Mouse (Mus musculus) intestine, postnatal 0 days (tissue): ENCODE measurements around the gene Pak4. TPM values are rescaled to one million over a fixed set of nuclear protein-coding genes. Genes with fewer than 3 reads are reported as not detected.

Source experiments
- ATAC-seq: fragments of 200-750 bp; cut with Nextera tagmentation; 2 replicates; pipeline ENCODE4 v1.8.0; 2017; ENCODE audit warnings: mild to moderate bottlenecking, moderate TSS enrichment, moderate library complexity
- H3K27ac ChIP-seq: fragments of 300-500 bp; sonication (generic); 2 replicates; pipeline ENCODE4 v1.5.1; 2014; ENCODE audit warnings: mild to moderate bottlenecking, low read depth, low read length, moderate library complexity
- H3K27me3 ChIP-seq: fragments of 300-500 bp; sonication (generic); replicated peaks from 2 replicates; pipeline ENCODE4 v1.6.1; 2014; ENCODE audit warnings: low read length, mixed read lengths; ENCODE audit not compliant: control insufficient read depth, insufficient read depth
- H3K36me3 ChIP-seq: fragments of 300-500 bp; sonication (generic); 2 replicates; pipeline ENCODE4 v1.6.1; 2014; ENCODE audit warnings: mild to moderate bottlenecking, moderate library complexity; ENCODE audit not compliant: control insufficient read depth, insufficient read depth
- H3K4me1 ChIP-seq: fragments of 300-500 bp; sonication (generic); replicated peaks from 2 replicates; pipeline ENCODE4 v1.6.1; 2014; ENCODE audit warnings: antibody characterized with exemption, low read length, mixed read lengths; ENCODE audit not compliant: control insufficient read depth, insufficient read depth
- H3K4me2 ChIP-seq: fragments of 300-500 bp; sonication (generic); replicated peaks from 2 replicates; pipeline ENCODE4 v1.6.1; 2014; ENCODE audit warnings: low read depth, mild to moderate bottlenecking, moderate library complexity
- H3K4me3 ChIP-seq: fragments of 300-500 bp; sonication (generic); 2 replicates; pipeline ENCODE4 v1.5.1; 2014; ENCODE audit warnings: low read depth, low read length
- H3K9ac ChIP-seq: fragments of 300-500 bp; sonication (generic); 2 replicates; pipeline ENCODE4 v1.6.1; 2014; ENCODE audit warnings: mild to moderate bottlenecking, low read depth, low read length
- H3K9me3 ChIP-seq: fragments of 300-500 bp; sonication (generic); 2 replicates; pipeline ENCODE4 v1.6.1; 2016; ENCODE audit warnings: mixed run types; ENCODE audit not compliant: control insufficient read depth
- CTCF ChIP-seq: sonication (generic); IDR thresholded peaks from 2 replicates; pipeline ENCODE4 v1.5.1; 2016; ENCODE audit warnings: low read depth, mild to moderate bottlenecking, control low read depth, antibody characterized with exemption, moderate library complexity
- WGBS: fragments of 180-500 bp; shearing (Covaris S2); extraction: QIAGEN DNeasy Blood & Tissue Kit; methylation state at CpG from one replicate; pipeline ENCODE4 v1.1.7; 2014; 5-methylcytosine and 5-hydroxymethylcytosine counted together
- polyA plus RNA-seq: library from polyadenylated mRNA; unstranded; fragments of >200 nt; fragmentation: Nextera tagmentation; extraction: Ambion mirVana; gene quantifications from 2 replicates; pipeline ENCODE4 v1.2.1, GENCODE M21; 2015

Pak4 gene
- polyA plus RNA-seq, 1 experiment from 2014 or later, result 17.2 TPM

DNA sequence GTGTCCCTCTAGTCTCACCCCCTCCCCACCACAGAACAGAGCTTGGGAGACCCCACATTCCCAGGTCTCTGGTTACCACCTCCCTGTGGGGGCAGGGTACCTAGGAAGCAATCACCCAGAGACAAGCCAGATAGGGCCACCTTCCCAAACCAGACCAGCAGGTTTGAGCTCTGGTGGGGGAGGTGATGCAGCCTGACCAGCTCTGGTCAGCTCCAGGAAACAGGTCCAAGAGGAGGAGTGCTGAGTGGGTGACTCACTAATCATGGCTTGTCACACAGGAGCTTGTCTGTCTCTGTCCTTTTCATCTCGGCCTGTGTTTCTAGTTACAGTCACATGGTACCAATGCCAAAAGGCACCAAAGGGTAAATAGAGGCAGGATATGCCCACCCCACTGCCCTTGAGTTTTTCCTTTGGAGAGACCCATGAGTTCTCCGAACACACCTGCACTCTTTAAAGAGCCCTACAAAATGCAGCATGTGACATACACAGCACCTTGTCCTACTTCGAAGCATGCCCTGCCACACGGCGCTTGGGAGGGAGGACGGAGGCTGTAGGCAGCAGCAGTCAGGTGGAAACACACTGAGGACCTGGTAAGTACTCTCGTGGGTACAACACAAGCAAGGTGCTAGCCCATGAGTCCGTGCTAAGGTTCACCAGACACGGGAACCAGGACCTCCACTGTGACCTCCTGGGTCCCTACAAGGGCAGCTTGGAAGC is 20.0 kb downstream of the Pak4 start:
- Histone ChIP-seq H3K9me3 (no peaks in the 10 kb centered on the region), H3K27ac (peak overlapping the region; percentile 54; the same call in 1 of the 2 replicates), H3K27me3 (no peaks in the 10 kb centered on the region), H3K9ac (no peak overlapping the region), H3K4me1 (peaks cover 34% of the 10 kb centered on the region), H3K36me3 (0 out of 2 replicates have a peak, but pooled peaks cover 5% of the 10 kb centered on the region), H3K4me3 (no peak overlapping the region), H3K4me2 (0 out of 2 replicates have a peak overlapping the region, but pooled peaks have one; percentile 9)
- no peak for TF ChIP-seq CTCF
- ATAC-seq, result peak; percentile 62
- WGBS, result 40% methylated on average over 9 of the region's 9 CpGs

DNA sequence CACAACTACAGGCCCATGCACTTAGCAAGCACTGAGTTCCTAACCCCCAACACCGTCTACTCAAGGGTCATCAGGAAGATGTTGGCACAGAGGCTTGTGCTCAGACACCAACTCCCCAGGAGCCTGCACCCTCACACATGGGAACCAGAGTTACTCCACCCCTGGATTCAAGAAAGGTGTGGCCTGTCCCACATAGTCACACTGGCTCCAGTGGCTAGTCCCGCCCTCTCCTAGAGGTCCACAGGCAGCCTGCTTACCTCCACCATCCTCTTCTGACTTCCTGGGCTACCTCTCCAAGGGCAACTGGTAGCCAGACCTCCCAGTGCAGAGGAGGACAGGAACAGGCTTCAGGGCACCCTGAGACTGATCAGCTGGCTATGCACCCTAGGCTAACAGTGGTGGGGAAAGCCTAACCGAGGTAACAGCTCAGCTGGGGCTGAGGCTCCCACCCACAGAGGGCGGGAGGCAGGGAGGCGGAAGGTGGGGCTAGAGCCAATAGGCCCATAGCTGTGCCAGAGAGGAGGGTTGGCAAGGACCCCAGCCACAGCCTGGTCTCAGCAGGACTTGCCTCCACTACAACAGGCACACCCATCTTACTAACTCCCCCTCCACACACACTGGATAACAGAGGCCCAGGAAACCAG is 21.6 kb downstream of the Pak4 start:
- H3K36me3 ChIP-seq, result 0 out of 2 replicates have a peak, but pooled peaks cover 5% of the 10 kb centered on the region

GRCm38 (mm10) chr7:28575597-28575996 is 22.4 kb downstream of the Pak4 start:
- H3K27me3 ChIP-seq, result no peaks in the 10 kb centered on the region
- WGBS, result 80% methylated on average over 11 of the region's 11 CpGs
- ATAC-seq, result no peak
- TF ChIP-seq CTCF, result no peak
- H3K36me3 ChIP-seq, result 0 out of 2 replicates have a peak, but pooled peaks cover 5% of the 10 kb centered on the region
- H3K27ac ChIP-seq, result no peak overlapping the region
- no peak overlapping the region for H3K4me3 ChIP-seq
- no peak overlapping the region for H3K4me2 ChIP-seq
- peaks cover 40% of the 10 kb centered on the region for H3K4me1 ChIP-seq
- no peak overlapping the region for H3K9ac ChIP-seq
- no peaks in the 10 kb centered on the region for H3K9me3 ChIP-seq

More for the DNA sequence above, 21.6 kb downstream of the Pak4 start:
- peaks cover 40% of the 10 kb centered on the region for H3K4me1 ChIP-seq
- H3K9ac ChIP-seq, result no peak overlapping the region
- H3K4me2 ChIP-seq, result no peak overlapping the region
- no peaks in the 10 kb centered on the region for H3K9me3 ChIP-seq
- peak; percentile 1; the same call in 1 of the 2 replicates for ATAC-seq
- no peak overlapping the region; the same call in 1 of the 2 replicates for H3K27ac ChIP-seq
- no peak overlapping the region for H3K4me3 ChIP-seq
- 65% methylated on average over 5 of the region's 5 CpGs for WGBS
- no peaks in the 10 kb centered on the region for H3K27me3 ChIP-seq
- TF ChIP-seq CTCF, result no peak

GRCm38 (mm10) chr7:28573236-28573635 is 24.7 kb downstream of the Pak4 start:
- no peak for TF ChIP-seq CTCF
- peaks cover 34% of the 10 kb centered on the region for H3K4me1 ChIP-seq
- ATAC-seq, result no peak

GRCm38 (mm10) chr7:28572689-28573088 is 25.3 kb downstream of the Pak4 start:
- no peak overlapping the region for H3K4me3 ChIP-seq
- 52% methylated on average over 5 of the region's 5 CpGs for WGBS
- 0 out of 2 replicates have a peak overlapping the region, but pooled peaks have one; percentile 30 for H3K27ac ChIP-seq
- H3K9me3 ChIP-seq, result no peaks in the 10 kb centered on the region
- peaks cover 29% of the 10 kb centered on the region for H3K4me1 ChIP-seq
- TF ChIP-seq CTCF, result no peak
- H3K27me3 ChIP-seq, result no peaks in the 10 kb centered on the region
- no peak overlapping the region for H3K9ac ChIP-seq
- no peak overlapping the region for H3K4me2 ChIP-seq
- H3K36me3 ChIP-seq, result peaks cover 17% of the 10 kb centered on the region
- ATAC-seq, result no peak

More at GRCm38 (mm10) chr7:28573236-28573635, 24.7 kb downstream of the Pak4 start:
- Histone ChIP-seq H3K36me3 (peaks cover 12% of the 10 kb centered on the region), H3K9me3 (no peaks in the 10 kb centered on the region), H3K4me3 (no peak overlapping the region), H3K27ac (peak overlapping the region; percentile 30; the same call in 1 of the 2 replicates), H3K4me2 (no peak overlapping the region), H3K27me3 (no peaks in the 10 kb centered on the region), H3K9ac (no peak overlapping the region)
- WGBS, result 79% methylated on average over 3 of the region's 3 CpGs

DNA sequence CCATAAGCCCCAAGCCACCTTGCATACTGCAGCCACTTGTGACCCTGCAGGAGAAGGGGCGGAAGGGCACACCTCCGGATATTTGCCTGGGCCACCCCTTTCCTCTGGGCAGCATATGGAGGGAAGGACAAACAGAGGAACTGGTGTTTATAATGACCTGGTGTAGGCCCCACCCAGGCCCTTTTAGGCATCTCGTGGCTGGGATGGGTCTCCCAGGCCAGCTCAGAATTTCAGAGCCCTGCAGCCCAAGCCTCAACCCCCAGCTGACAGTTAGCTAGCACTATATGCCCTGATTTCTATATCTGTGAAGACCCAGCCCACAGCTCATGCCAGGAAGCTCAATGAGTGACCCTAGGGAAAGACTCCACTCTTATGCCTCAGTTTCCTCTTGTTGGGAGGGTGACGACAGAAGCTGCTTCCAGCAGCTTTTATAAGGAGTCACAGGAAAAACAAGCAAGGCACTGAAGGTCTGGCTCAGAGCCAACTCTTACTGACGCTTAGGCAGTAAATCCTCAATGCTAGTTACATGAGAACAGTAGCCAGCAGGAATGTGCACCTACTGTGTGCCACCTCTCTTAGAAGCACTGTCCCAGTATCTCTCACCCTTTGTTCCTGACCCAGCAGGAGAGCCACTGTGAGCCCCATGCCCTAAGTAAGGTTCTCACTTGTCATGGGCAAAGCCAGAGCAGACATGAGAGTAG is 26.9 kb downstream of the Pak4 start:
- Histone ChIP-seq H3K27ac (peak overlapping the region; percentile 76), H3K4me1 (peaks cover 16% of the 10 kb centered on the region; the same call in 1 of the 2 replicates), H3K9me3 (no peaks in the 10 kb centered on the region), H3K36me3 (peaks cover 33% of the 10 kb centered on the region), H3K9ac (no peak overlapping the region), H3K4me3 (no peak overlapping the region), H3K27me3 (no peaks in the 10 kb centered on the region), H3K4me2 (peak overlapping the region; percentile 48)
- ATAC-seq, result peak; percentile 2; the same call in 1 of the 2 replicates
- TF ChIP-seq CTCF, result no peak
- 19% methylated on average over 5 of the region's 5 CpGs for WGBS
